Mouse (Mus musculus) left cerebral cortex, adult 11 months (tissue): ENCODE measurements around the gene Hbp1.

Source experiments
- DNase-seq: peaks from one replicate; pipeline ENCODE4 v3.0.0; 2022; ENCODE audit warnings: low spot score

The Hbp1 gene

GRCm38 (mm10) chr12:31950659-31951031, 310 bp upstream of the Hbp1 start:
- no peak for DNase-seq

GRCm38 (mm10) chr12:31949193-31949741, 1.1 kb downstream of the Hbp1 start:
- DNase-seq = peak; percentile 82

- DNase-seq = no peak
Observed at GRCm38 (mm10) chr12:31948101-31949000, 2.0 kb downstream of the Hbp1 start.

- DNase-seq = no peak
Observed at GRCm38 (mm10) chr12:31947476-31947875, 2.9 kb downstream of the Hbp1 start.

GRCm38 (mm10) chr12:31944405-31944804, 5.9 kb downstream of the Hbp1 start:
- no peak for DNase-seq

GRCm38 (mm10) chr12:31943020-31943654, 7.2 kb downstream of the Hbp1 start:
- DNase-seq = no peak

GRCm38 (mm10) chr12:31939026-31939425, 11.3 kb downstream of the Hbp1 start:
- DNase-seq = no peak

- no peak for DNase-seq
Observed at GRCm38 (mm10) chr12:31938391-31938997, 11.8 kb downstream of the Hbp1 start.

- DNase-seq = no peak
Observed at GRCm38 (mm10) chr12:31937613-31938012, 12.7 kb downstream of the Hbp1 start.

- no peak for DNase-seq
Observed at GRCm38 (mm10) chr12:31936657-31937300, 13.6 kb downstream of the Hbp1 start.

GRCm38 (mm10) chr12:31931818-31932217, 18.5 kb downstream of the Hbp1 start:
- no peak for DNase-seq

GRCm38 (mm10) chr12:31928498-31928897, 21.8 kb downstream of the Hbp1 start:
- no peak for DNase-seq

GRCm38 (mm10) chr12:31926661-31927061, 23.7 kb downstream of the Hbp1 start:
- no peak for DNase-seq

- no peak for DNase-seq
Observed at GRCm38 (mm10) chr12:31925343-31925742, 25.0 kb downstream of the Hbp1 start.

GRCm38 (mm10) chr12:31924135-31924534, 26.2 kb downstream of the Hbp1 start:
- no peak for DNase-seq

GRCm38 (mm10) chr12:31920464-31921405, 29.6 kb downstream of the Hbp1 start:
- no peak for DNase-seq

GRCm38 (mm10) chr12:31917245-31917644, 33.1 kb downstream of the Hbp1 start:
- no peak for DNase-seq

GRCm38 (mm10) chr12:31916691-31917090, 33.6 kb downstream of the Hbp1 start:
- no peak for DNase-seq

- DNase-seq = peak; percentile 34
Observed at GRCm38 (mm10) chr12:31913614-31914013, 36.7 kb downstream of the Hbp1 start.

- DNase-seq = no peak
Observed at GRCm38 (mm10) chr12:31912966-31913551, 37.3 kb downstream of the Hbp1 start.

GRCm38 (mm10) chr12:31907436-31907835, 42.9 kb downstream of the Hbp1 start:
- no peak for DNase-seq
